Mouse (Mus musculus) myocyte (in vitro differentiated cells): ENCODE measurements around the gene Tubb4a.

Experiments used
- E2F4 ChIP-seq: IDR thresholded peaks from one replicate; pipeline ENCODE4 v1.6.1; 2011; ENCODE audit warnings: mild to moderate bottlenecking, control low read depth, moderate library complexity; ENCODE audit not compliant: insufficient read depth
- POLR2A ChIP-seq: IDR thresholded peaks from one replicate; pipeline ENCODE4 v1.6.1; 2011; ENCODE audit warnings: low read depth, mild to moderate bottlenecking, control low read depth, moderate library complexity; ENCODE audit not compliant: insufficient read length
- REST ChIP-seq: IDR thresholded peaks from one replicate; pipeline ENCODE4 v1.6.1; 2011; ENCODE audit warnings: mild to moderate bottlenecking, control low read depth, moderate library complexity; ENCODE audit not compliant: insufficient read depth, insufficient read length
- TCF12 ChIP-seq: IDR thresholded peaks from one replicate; pipeline ENCODE4 v1.6.1; 2011; ENCODE audit warnings: mild to moderate bottlenecking, control low read depth; ENCODE audit not compliant: poor library complexity, insufficient read depth, severe bottlenecking
- USF1 ChIP-seq: IDR thresholded peaks from one replicate; pipeline ENCODE4 v1.6.1; 2011; ENCODE audit warnings: low read depth, mild to moderate bottlenecking, control low read depth, moderate library complexity

- TF ChIP-seq POLR2A: no peak
- no peak for TF ChIP-seq TCF12
- no peak for TF ChIP-seq USF1
- TF ChIP-seq E2F4: no peak
- TF ChIP-seq REST: no peak
Measured at GRCm38 (mm10) chr17:57070272-57070671, 17.3 kb downstream of the Tubb4a start.
